Mouse (Mus musculus) macrophage (primary cell): ENCODE data around the gene March4. TPM values are rescaled to one million over a fixed set of nuclear protein-coding genes. Genes with fewer than 3 reads are reported as not detected.

Source experiments
- H3K27ac ChIP-seq: fragments of 350-480 bp; formaldehyde crosslinking; 2 replicates; pipeline ENCODE4 v1.9.0; 2021
- H3K36me3 ChIP-seq: fragments of 350-480 bp; formaldehyde crosslinking; 2 replicates; pipeline ENCODE4 v1.9.0; 2021; ENCODE audit errors: inconsistent target
- H3K4me3 ChIP-seq: fragments of 350-480 bp; formaldehyde crosslinking; 2 replicates; pipeline ENCODE4 v1.9.0; 2021; ENCODE audit errors: inconsistent target
- H3K79me2 ChIP-seq: fragments of 350-480 bp; formaldehyde crosslinking; 2 replicates; pipeline ENCODE4 v1.9.0; 2021; ENCODE audit errors: inconsistent target
- WGBS: methylation state at CpG from one replicate; pipeline ENCODE4 v1.1.7; 2026; ENCODE audit warnings: inconsistent platforms; ENCODE audit not compliant: missing documents; 5-methylcytosine and 5-hydroxymethylcytosine counted together
- polyA plus RNA-seq: library from polyadenylated mRNA; stranded (reverse); fragments of 250-400 nt; gene quantifications from 3 replicates; pipeline ENCODE4 v1.2.4, GENCODE M21; 2018; ENCODE audit warnings: inconsistent platforms

The March4 gene
- polyA plus RNA-seq, 1 experiment from 2014 or later = not detected

- WGBS = 73% methylated on average over 2 of the region's 2 CpGs
- Histone ChIP-seq H3K79me2 (no peaks in the 10 kb centered on the region), H3K36me3 (no peaks in the 10 kb centered on the region), H3K27ac (no peak overlapping the region), H3K4me3 (no peak overlapping the region)
These were observed 21.9 kb upstream of the March4 start for GRCm38 (mm10) chr1:72558625-72559024.

GRCm38 (mm10) chr1:72556471-72556870 is 19.7 kb upstream of the March4 start:
- H3K79me2 ChIP-seq = no peaks in the 10 kb centered on the region
- no peak overlapping the region for H3K4me3 ChIP-seq
- H3K27ac ChIP-seq = no peak overlapping the region
- 86% methylated on average over 3 of the region's 3 CpGs for WGBS
- H3K36me3 ChIP-seq = no peaks in the 10 kb centered on the region

GRCm38 (mm10) chr1:72550317-72550716 is 13.6 kb upstream of the March4 start:
- Histone ChIP-seq H3K79me2 (no peaks in the 10 kb centered on the region), H3K27ac (no peak overlapping the region), H3K36me3 (no peaks in the 10 kb centered on the region), H3K4me3 (no peak overlapping the region)
- 85% methylated on average over 2 of the region's 2 CpGs for WGBS

- Histone ChIP-seq H3K4me3 (no peak overlapping the region), H3K36me3 (no peaks in the 10 kb centered on the region), H3K27ac (no peak overlapping the region), H3K79me2 (no peaks in the 10 kb centered on the region)
- 84% methylated on average over 5 of the region's 5 CpGs for WGBS
These were observed 1.5 kb upstream of the March4 start for GRCm38 (mm10) chr1:72538266-72538665.

GRCm38 (mm10) chr1:72535725-72536571 is 782 bp downstream of the March4 start:
- no peak overlapping the region for H3K27ac ChIP-seq
- WGBS = 6% methylated on average over 36 of the region's 36 CpGs
- no peaks in the 10 kb centered on the region for H3K79me2 ChIP-seq
- no peaks in the 10 kb centered on the region for H3K36me3 ChIP-seq
- H3K4me3 ChIP-seq = no peak overlapping the region

GRCm38 (mm10) chr1:72533439-72533838 is 3.3 kb downstream of the March4 start:
- Histone ChIP-seq H3K4me3 (no peak overlapping the region), H3K27ac (no peak overlapping the region), H3K36me3 (no peaks in the 10 kb centered on the region), H3K79me2 (no peaks in the 10 kb centered on the region)

- no peaks in the 10 kb centered on the region for H3K79me2 ChIP-seq
- H3K4me3 ChIP-seq = no peak overlapping the region
- no peak overlapping the region for H3K27ac ChIP-seq
- H3K36me3 ChIP-seq = no peaks in the 10 kb centered on the region
- 89% methylated on average over 5 of the region's 5 CpGs for WGBS
These were observed 3.8 kb downstream of the March4 start for GRCm38 (mm10) chr1:72532926-72533325.

- 83% methylated on average over 8 of the region's 8 CpGs for WGBS
- H3K4me3 ChIP-seq = no peak overlapping the region
These were observed 6.1 kb downstream of the March4 start for GRCm38 (mm10) chr1:72530516-72531196.

GRCm38 (mm10) chr1:72529192-72529591 is 7.5 kb downstream of the March4 start:
- Histone ChIP-seq H3K36me3 (no peaks in the 10 kb centered on the region), H3K79me2 (no peaks in the 10 kb centered on the region), H3K4me3 (no peak overlapping the region), H3K27ac (no peak overlapping the region)
- 75% methylated on average over 4 of the region's 4 CpGs for WGBS

More at GRCm38 (mm10) chr1:72530516-72531196, 6.1 kb downstream of the March4 start:
- Histone ChIP-seq H3K36me3 (no peaks in the 10 kb centered on the region), H3K27ac (no peak overlapping the region), H3K79me2 (no peaks in the 10 kb centered on the region)

- Histone ChIP-seq H3K36me3 (no peaks in the 10 kb centered on the region), H3K4me3 (no peak overlapping the region), H3K27ac (no peak overlapping the region), H3K79me2 (no peaks in the 10 kb centered on the region)
- WGBS = 91% methylated on average over 6 of the region's 6 CpGs
These were observed 13.1 kb downstream of the March4 start for GRCm38 (mm10) chr1:72523601-72524000.

- 82% methylated on average over 7 of the region's 7 CpGs for WGBS
- H3K27ac ChIP-seq = no peak overlapping the region
- no peaks in the 10 kb centered on the region for H3K79me2 ChIP-seq
- no peaks in the 10 kb centered on the region for H3K36me3 ChIP-seq
- no peak overlapping the region for H3K4me3 ChIP-seq
These were observed 25.8 kb downstream of the March4 start for GRCm38 (mm10) chr1:72510778-72511520.

- no peaks in the 10 kb centered on the region for H3K36me3 ChIP-seq
- no peak overlapping the region for H3K4me3 ChIP-seq
- WGBS = 91% methylated on average over 4 of the region's 4 CpGs
- H3K27ac ChIP-seq = no peak overlapping the region
- no peaks in the 10 kb centered on the region for H3K79me2 ChIP-seq
These were observed 27.2 kb downstream of the March4 start for GRCm38 (mm10) chr1:72509551-72509950.

GRCm38 (mm10) chr1:72507670-72508069 is 29.1 kb downstream of the March4 start:
- 76% methylated on average over 2 of the region's 2 CpGs for WGBS
- no peaks in the 10 kb centered on the region for H3K79me2 ChIP-seq
- H3K27ac ChIP-seq = no peak overlapping the region
- no peak overlapping the region for H3K4me3 ChIP-seq
- H3K36me3 ChIP-seq = no peaks in the 10 kb centered on the region

GRCm38 (mm10) chr1:72506202-72506601 is 30.5 kb downstream of the March4 start:
- 82% methylated on average over 10 of the region's 10 CpGs for WGBS
- no peak overlapping the region for H3K27ac ChIP-seq

GRCm38 (mm10) chr1:72497609-72498008 is 39.1 kb downstream of the March4 start:
- H3K79me2 ChIP-seq = no peaks in the 10 kb centered on the region
- H3K27ac ChIP-seq = no peak overlapping the region
- no peak overlapping the region for H3K4me3 ChIP-seq
- no peaks in the 10 kb centered on the region for H3K36me3 ChIP-seq
- 85% methylated on average over 5 of the region's 5 CpGs for WGBS

More at GRCm38 (mm10) chr1:72506202-72506601, 30.5 kb downstream of the March4 start:
- H3K36me3 ChIP-seq = no peaks in the 10 kb centered on the region
- H3K79me2 ChIP-seq = no peaks in the 10 kb centered on the region
- H3K4me3 ChIP-seq = no peak overlapping the region
